Mouse (Mus musculus) limb, embryonic 10.5 days (tissue): ENCODE measurements at regions not wholly inside any gene's neighbourhood (a gene's known extent, or its start where the extent isn't known, plus 50 kb on each side); places are given as distances from the start of the nearest gene placed in this dataset.
"Not testable (repeated sequence)": the region's sequence is repeated elsewhere in the genome, so short reads cannot be mapped to it uniquely, and the experiment has no call there.

Experiments used
- DNase-seq: peaks from one replicate; pipeline ENCODE4 v3.0.0-alpha.2; 2017; ENCODE audit warnings: low spot score
- H3K27ac ChIP-seq: fragments of 300-500 bp; sonication (generic); 2 replicates; pipeline ENCODE4 v1.5.1; 2016; ENCODE audit warnings: mild to moderate bottlenecking
- H3K27me3 ChIP-seq: fragments of 300-500 bp; sonication (generic); 2 replicates; pipeline ENCODE4 v1.6.1; 2016; ENCODE audit warnings: low read depth, mild to moderate bottlenecking; ENCODE audit not compliant: poor library complexity, severe bottlenecking
- H3K36me3 ChIP-seq: fragments of 300-500 bp; sonication (generic); 2 replicates; pipeline ENCODE4 v1.6.1; 2016; ENCODE audit warnings: mild to moderate bottlenecking, moderate library complexity
- H3K4me1 ChIP-seq: fragments of 300-500 bp; sonication (generic); 2 replicates; pipeline ENCODE4 v1.6.1; 2016
- H3K4me3 ChIP-seq: fragments of 300-500 bp; sonication (generic); 2 replicates; pipeline ENCODE4 v1.5.1; 2016; ENCODE audit warnings: mild to moderate bottlenecking, moderate library complexity
- H3K9me3 ChIP-seq: fragments of 300-500 bp; sonication (generic); replicated peaks from 2 replicates; pipeline ENCODE4 v1.6.1; 2016; ENCODE audit warnings: mild to moderate bottlenecking
- WGBS: fragments of 180-500 bp; shearing (Covaris S2); methylation state at CpG from one replicate; pipeline ENCODE4 v1.1.7; 2016; 5-methylcytosine and 5-hydroxymethylcytosine counted together

GRCm38 (mm10) chr10:111354607-111355006, 56.1 kb downstream of the Bbs10 start:
- no peaks in the 10 kb centered on the region for H3K9me3 ChIP-seq
- H3K4me1 ChIP-seq = no peaks in the 10 kb centered on the region
- no peaks in the 10 kb centered on the region for H3K27me3 ChIP-seq
- H3K4me3 ChIP-seq = no peak overlapping the region
- WGBS = 81% methylated on average over 8 of the region's 8 CpGs
- no peak for DNase-seq
- H3K36me3 ChIP-seq = no peaks in the 10 kb centered on the region
- H3K27ac ChIP-seq = no peak overlapping the region

- DNase-seq, H3K27ac ChIP-seq, H3K27me3 ChIP-seq, H3K9me3 ChIP-seq, H3K4me3 ChIP-seq, H3K4me1 ChIP-seq, H3K36me3 ChIP-seq: not testable (repeated sequence)
- 100% methylated on average over 1 of the region's 1 CpGs for WGBS
Measured at GRCm38 (mm10) chr10:111358340-111358739, 59.9 kb downstream of the Bbs10 start.

- no peak for DNase-seq
- WGBS = 90% methylated on average over 18 of the region's 18 CpGs
- Histone ChIP-seq H3K27me3 (no peaks in the 10 kb centered on the region), H3K27ac (no peak overlapping the region), H3K4me3 (no peak overlapping the region), H3K9me3 (no peaks in the 10 kb centered on the region), H3K4me1 (peaks cover 22% of the 10 kb centered on the region), H3K36me3 (no peaks in the 10 kb centered on the region)
Measured at GRCm38 (mm10) chr10:111361749-111362435, 63.4 kb downstream of the Bbs10 start.

- 41% methylated on average over 14 of the region's 14 CpGs for WGBS
- H3K4me1 ChIP-seq = peaks cover 22% of the 10 kb centered on the region
- H3K27ac ChIP-seq = no peak overlapping the region; the same call in 1 of the 2 replicates
- H3K27me3 ChIP-seq = no peaks in the 10 kb centered on the region
- H3K9me3 ChIP-seq = no peaks in the 10 kb centered on the region
- H3K4me3 ChIP-seq = no peak overlapping the region
- DNase-seq = no peak
- H3K36me3 ChIP-seq = no peaks in the 10 kb centered on the region
Measured at GRCm38 (mm10) chr10:111363729-111364617, 65.5 kb downstream of the Bbs10 start.

GRCm38 (mm10) chr10:111365011-111365410, 66.5 kb downstream of the Bbs10 start:
- no peak for DNase-seq
- H3K4me3 ChIP-seq = no peak overlapping the region
- peaks cover 22% of the 10 kb centered on the region for H3K4me1 ChIP-seq
- WGBS = 74% methylated on average over 5 of the region's 5 CpGs
- no peaks in the 10 kb centered on the region for H3K36me3 ChIP-seq
- H3K27me3 ChIP-seq = no peaks in the 10 kb centered on the region
- H3K9me3 ChIP-seq = no peaks in the 10 kb centered on the region
- H3K27ac ChIP-seq = no peak overlapping the region

GRCm38 (mm10) chr10:111369046-111369445, 70.6 kb downstream of the Bbs10 start:
- H3K4me1 ChIP-seq = peaks cover 13% of the 10 kb centered on the region
- 90% methylated on average over 3 of the region's 3 CpGs for WGBS
- not testable (repeated sequence) for H3K27me3 ChIP-seq, DNase-seq, H3K27ac ChIP-seq, H3K4me3 ChIP-seq, H3K36me3 ChIP-seq, H3K9me3 ChIP-seq

- WGBS = 58% methylated on average over 11 of the region's 11 CpGs
- Histone ChIP-seq H3K9me3 (no peaks in the 10 kb centered on the region), H3K27me3 (no peaks in the 10 kb centered on the region), H3K27ac (no peak overlapping the region), H3K4me3 (no peak overlapping the region), H3K36me3 (no peaks in the 10 kb centered on the region), H3K4me1 (peaks cover 5% of the 10 kb centered on the region; the same call in 1 of the 2 replicates)
- DNase-seq = no peak
Measured at GRCm38 (mm10) chr10:111378047-111378618, 79.7 kb downstream of the Bbs10 start.

- DNase-seq = no peak
- no peak overlapping the region for H3K4me3 ChIP-seq
- no peaks in the 10 kb centered on the region for H3K27me3 ChIP-seq
- 76% methylated on average over 15 of the region's 15 CpGs for WGBS
- peaks cover 5% of the 10 kb centered on the region; the same call in 1 of the 2 replicates for H3K4me1 ChIP-seq
- H3K9me3 ChIP-seq = no peaks in the 10 kb centered on the region
- no peaks in the 10 kb centered on the region for H3K36me3 ChIP-seq
- no peak overlapping the region for H3K27ac ChIP-seq
Measured at GRCm38 (mm10) chr10:111381689-111382088, 83.2 kb downstream of the Bbs10 start.

- WGBS = 45% methylated on average over 4 of the region's 4 CpGs
- Histone ChIP-seq H3K9me3 (no peaks in the 10 kb centered on the region), H3K4me3 (no peak overlapping the region), H3K36me3 (no peaks in the 10 kb centered on the region), H3K27ac (no peak overlapping the region), H3K27me3 (no peaks in the 10 kb centered on the region), H3K4me1 (peaks cover 5% of the 10 kb centered on the region; the same call in 1 of the 2 replicates)
- no peak for DNase-seq
Measured at GRCm38 (mm10) chr10:111382206-111382930, 83.9 kb downstream of the Bbs10 start.

GRCm38 (mm10) chr10:111385561-111385960, 87.1 kb downstream of the Bbs10 start:
- 88% methylated on average over 9 of the region's 9 CpGs for WGBS
- H3K27ac ChIP-seq = no peak overlapping the region
- H3K9me3 ChIP-seq = no peaks in the 10 kb centered on the region
- H3K4me3 ChIP-seq = no peak overlapping the region
- no peaks in the 10 kb centered on the region for H3K36me3 ChIP-seq
- no peak for DNase-seq
- peaks cover 4% of the 10 kb centered on the region for H3K4me1 ChIP-seq
- H3K27me3 ChIP-seq = no peaks in the 10 kb centered on the region

- H3K27ac ChIP-seq = no peak overlapping the region
- peaks cover 9% of the 10 kb centered on the region for H3K4me1 ChIP-seq
- H3K4me3 ChIP-seq = no peak overlapping the region
- no peaks in the 10 kb centered on the region for H3K9me3 ChIP-seq
- WGBS = 63% methylated on average over 18 of the region's 18 CpGs
- no peaks in the 10 kb centered on the region for H3K36me3 ChIP-seq
- no peak for DNase-seq
- H3K27me3 ChIP-seq = no peaks in the 10 kb centered on the region
Measured at GRCm38 (mm10) chr10:111387869-111388538, 85.0 kb upstream of the Nap1l1 start.
